Mouse (Mus musculus) hindbrain, postnatal 0 days (tissue): ENCODE data around the gene Ccnl1. TPM values are rescaled to one million over a fixed set of nuclear protein-coding genes. Genes with fewer than 3 reads are reported as not detected.
A peak's percentile ranks its signal among the peaks of the same experiment; 100 is the strongest.

Experiments used
- ATAC-seq: fragments of 200-750 bp; cut with Nextera tagmentation; 2 replicates; pipeline ENCODE4 v1.8.0; 2017; ENCODE audit warnings: mild to moderate bottlenecking, moderate TSS enrichment, moderate library complexity
- DNase-seq: peaks from one replicate; pipeline ENCODE4 v3.0.0-alpha.2; 2015; ENCODE audit warnings: low spot score
- H3K27ac ChIP-seq: fragments of 300-500 bp; sonication (generic); 2 replicates; pipeline ENCODE4 v1.5.1; 2014; ENCODE audit warnings: mild to moderate bottlenecking
- H3K27me3 ChIP-seq: fragments of 300-500 bp; sonication (generic); 2 replicates; pipeline ENCODE4 v1.6.1; 2014; ENCODE audit warnings: low read length, mixed read lengths; ENCODE audit not compliant: insufficient read depth
- H3K36me3 ChIP-seq: fragments of 300-500 bp; sonication (generic); 2 replicates; pipeline ENCODE4 v1.6.1; 2014; ENCODE audit warnings: low read length, mixed read lengths; ENCODE audit not compliant: insufficient read depth
- H3K4me1 ChIP-seq: fragments of 300-500 bp; sonication (generic); 2 replicates; pipeline ENCODE4 v1.6.1; 2014; ENCODE audit warnings: antibody characterized with exemption, low read length, mixed read lengths; ENCODE audit not compliant: insufficient read depth
- H3K4me2 ChIP-seq: fragments of 300-500 bp; sonication (generic); 2 replicates; pipeline ENCODE4 v1.6.1; 2014; ENCODE audit warnings: low read depth, mild to moderate bottlenecking, low read length, moderate library complexity, mixed read lengths
- H3K4me3 ChIP-seq: fragments of 300-500 bp; sonication (generic); 2 replicates; pipeline ENCODE4 v1.5.1; 2014; ENCODE audit warnings: low read length
- H3K9ac ChIP-seq: fragments of 300-500 bp; sonication (generic); replicated peaks from 2 replicates; pipeline ENCODE4 v1.6.1; 2014; ENCODE audit warnings: mild to moderate bottlenecking, low read length, moderate library complexity, mixed read lengths
- H3K9me3 ChIP-seq: fragments of 300-500 bp; sonication (generic); 2 replicates; pipeline ENCODE4 v1.6.1; 2016; ENCODE audit warnings: low read length, mixed read lengths
- CTCF ChIP-seq: IDR thresholded peaks from 2 replicates; pipeline ENCODE4 v1.5.1; 2016; ENCODE audit warnings: antibody characterized with exemption, control low read depth, low read depth
- WGBS: fragments of 180-500 bp; shearing (Covaris S2); extraction: QIAGEN DNeasy Blood & Tissue Kit; methylation state at CpG from one replicate; pipeline ENCODE4 v1.1.7; 2014; 5-methylcytosine and 5-hydroxymethylcytosine counted together
- polyA plus RNA-seq: library from polyadenylated mRNA; unstranded; fragments of >200 nt; fragmentation: Nextera tagmentation; extraction: Ambion mirVana; gene quantifications from 2 replicates; pipeline ENCODE4 v1.2.1, GENCODE M21; 2015
- total RNA-seq: library from RNA; depleted of rRNA; stranded (reverse); fragments of >200 nt; gene quantifications from 2 replicates; pipeline ENCODE4 v1.2.3, GENCODE M21; 2014

Gene Ccnl1
- total and polyA plus RNA-seq, 2 experiments from 2014 or later: 32.9 to 56.8 TPM

DNA sequence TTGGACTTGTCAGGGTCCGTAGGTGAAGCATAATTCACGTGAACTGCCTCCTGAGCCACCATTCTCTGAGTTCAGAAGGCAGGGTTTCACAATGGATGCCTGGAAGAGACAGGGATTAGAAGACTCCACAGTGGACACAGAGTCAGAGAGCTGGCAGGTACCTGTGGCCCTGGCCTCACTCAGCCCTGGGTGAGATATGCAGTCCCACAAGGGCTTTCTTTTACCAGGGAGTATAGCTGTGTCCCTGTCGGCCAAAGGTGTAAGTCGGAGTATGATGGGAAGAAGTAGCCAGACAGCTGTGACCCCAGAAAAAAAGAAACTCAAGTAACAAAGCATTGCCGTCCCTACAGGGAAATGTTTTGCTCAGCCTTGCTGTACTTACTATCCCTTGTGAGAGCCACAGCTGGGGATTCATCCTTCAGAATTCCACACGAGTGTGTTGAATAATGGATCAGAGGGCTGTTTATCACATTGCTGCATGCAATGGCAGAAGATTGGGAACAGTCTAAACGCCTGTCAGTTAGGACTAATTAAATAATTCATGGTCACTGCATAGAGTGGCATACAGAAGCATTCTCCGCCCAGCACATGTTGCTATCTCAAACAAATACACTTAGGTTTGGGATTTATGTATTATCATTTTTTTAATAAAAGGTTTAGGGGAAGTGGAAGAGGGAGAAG is 59.3 kb downstream of the Ccnl1 start:
- Histone ChIP-seq H3K4me3 (no peak overlapping the region), H3K36me3 (no peaks in the 10 kb centered on the region), H3K4me1 (no peaks in the 10 kb centered on the region), H3K4me2 (no peak overlapping the region), H3K9ac (no peak overlapping the region), H3K27ac (no peak overlapping the region), H3K27me3 (no peaks in the 10 kb centered on the region), H3K9me3 (no peaks in the 10 kb centered on the region)
- TF ChIP-seq CTCF: no peak
- ATAC-seq (no peak), DNase-seq (peak; percentile 8)
- WGBS: 40% methylated on average over 8 of the region's 8 CpGs

DNA sequence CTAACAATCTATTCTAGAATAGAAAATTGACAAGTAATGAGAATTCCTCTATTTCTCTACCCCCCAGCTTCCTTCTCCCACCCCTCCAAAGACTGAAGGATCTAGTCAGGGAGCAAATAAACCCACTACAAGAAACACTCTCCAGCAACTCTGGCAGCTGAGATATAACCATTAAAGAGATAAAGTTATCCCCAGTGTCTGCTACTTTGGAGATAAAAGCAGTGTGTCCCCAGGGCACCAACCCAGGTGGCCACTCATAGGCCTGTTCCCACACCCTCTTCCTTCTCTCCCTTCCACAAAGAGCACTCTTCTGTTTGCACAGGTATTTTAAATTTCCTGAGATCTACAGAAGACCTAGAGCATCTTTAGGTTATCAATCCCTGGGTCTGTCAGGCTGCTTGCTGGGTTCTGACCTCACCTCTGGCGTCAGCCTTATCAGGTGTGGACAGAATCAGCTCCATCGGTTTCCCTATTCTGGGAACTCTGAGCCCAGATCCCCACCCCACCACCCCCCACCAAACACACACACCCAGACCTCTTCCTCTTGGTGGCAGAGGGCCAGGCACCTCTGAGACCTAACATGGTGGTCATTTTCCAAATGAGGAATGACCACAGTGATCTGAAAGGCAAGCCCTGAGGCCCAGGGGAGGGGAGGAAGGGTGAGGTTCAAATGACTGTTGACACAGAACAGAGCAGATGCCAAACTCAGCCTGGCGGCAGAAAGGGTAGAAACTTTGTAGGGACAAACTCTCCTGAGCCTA is 60.6 kb downstream of the Ccnl1 start:
- no peak for TF ChIP-seq CTCF
- ATAC-seq (no peak), DNase-seq (no peak)
- Histone ChIP-seq H3K27me3 (no peaks in the 10 kb centered on the region), H3K4me2 (no peak overlapping the region), H3K27ac (no peak overlapping the region), H3K9me3 (no peaks in the 10 kb centered on the region), H3K36me3 (no peaks in the 10 kb centered on the region), H3K9ac (no peak overlapping the region), H3K4me1 (no peaks in the 10 kb centered on the region), H3K4me3 (no peak overlapping the region)
- WGBS: 78% methylated on average over 3 of the region's 3 CpGs
